Comparison of ENCODE assay signal across 8 mouse cellular contexts in genomic region chr2:32312318-32312964, GRCm38 (mm10). TPM values are rescaled to one million over a fixed set of nuclear protein-coding genes. Genes with fewer than 3 reads are reported as not detected.
DNase-seq lines count a peak whose midpoint lies in the region; ATAC-seq and TF ChIP-seq lines count a peak whose summit lies in the region.

No protein-coding gene starts in this region.

- DNase-seq in ES-E14 (ENCODE audit: low read depth, low spot score): peak; percentile 89
- peak; percentile 71 to 77 for DNase-seq in adrenal gland, postnatal 4 days (ENCODE audit: low spot score in 2 of 2)
- peak; percentile 92 for DNase-seq in forebrain, embryonic 10.5 days (ENCODE audit: extremely low spot score, low spot score)
- peak; percentile 54 to 78 for DNase-seq in spleen, adult 2 months (ENCODE audit: low read depth in 1 of 2, low spot score in 2 of 2)
- DNase-seq in MN1 (ENCODE audit: low spot score): no peak

- H3K27me3 ChIP-seq in forebrain, embryonic 10.5 days (ENCODE audit: poor library complexity, severe bottlenecking): peaks cover 61% of the 10 kb centered on the region
- H3K27me3 ChIP-seq in limb, embryonic 12.5 days: no peaks in the 10 kb centered on the region
- peaks cover 36% of the 10 kb centered on the region for H3K27me3 ChIP-seq in midbrain, embryonic 13.5 days
- peaks cover 10% of the 10 kb centered on the region for H3K27me3 ChIP-seq in spleen, adult 2 months (ENCODE audit: control insufficient read depth, insufficient read depth, low read length)

- in situ Hi-C loops in ES-E14 (cut with MboI; ENCODE audit: low sequenced_read_pairs in 2 of 2, unreplicated experiment in 2 of 2): no loop called here

- H3K9me3 ChIP-seq in ES-E14 (ENCODE audit: control insufficient read depth, insufficient read depth, low read depth, low read length): no peaks in the 10 kb centered on the region
- no peaks in the 10 kb centered on the region for H3K9me3 ChIP-seq in forebrain, embryonic 10.5 days
- no peaks in the 10 kb centered on the region for H3K9me3 ChIP-seq in limb, embryonic 12.5 days
- no peaks in the 10 kb centered on the region for H3K9me3 ChIP-seq in midbrain, embryonic 13.5 days

- peak overlapping the region; percentile 81 to 86 for H3K4me3 ChIP-seq in ES-E14 (ENCODE audit: insufficient read depth in 1 of 2, low read depth in 1 of 2, low read length in 2 of 2, poor library complexity in 1 of 2, severe bottlenecking in 1 of 2)
- H3K4me3 ChIP-seq in forebrain, embryonic 10.5 days: peak overlapping the region; percentile 88
- peak overlapping the region; percentile 83 for H3K4me3 ChIP-seq in limb, embryonic 12.5 days (replicated peaks)
- peak overlapping the region; percentile 49 for H3K4me3 ChIP-seq in midbrain, embryonic 13.5 days (replicated peaks)
- peak overlapping the region; percentile 16; the same call in 1 of the 2 replicates for H3K4me3 ChIP-seq in spleen, adult 2 months (ENCODE audit: extremely low read depth, insufficient read depth, insufficient read length)

- H3K27ac ChIP-seq in ES-E14 (ENCODE audit: insufficient read depth, low read depth, low read length, poor library complexity, severe bottlenecking): no peak overlapping the region
- H3K27ac ChIP-seq in forebrain, embryonic 10.5 days: peak overlapping the region; percentile 88
- H3K27ac ChIP-seq in limb, embryonic 12.5 days: peak overlapping the region; percentile 90
- no peak overlapping the region for H3K27ac ChIP-seq in midbrain, embryonic 13.5 days
- H3K27ac ChIP-seq in spleen, adult 2 months (ENCODE audit: insufficient read depth, low read length): no peak overlapping the region

- H3K36me3 ChIP-seq in ES-E14 (ENCODE audit: control insufficient read depth, insufficient read depth, low read length, poor library complexity, severe bottlenecking): peaks cover 12% of the 10 kb centered on the region; the same call in 1 of the 2 replicates
- peaks cover 27% of the 10 kb centered on the region for H3K36me3 ChIP-seq in forebrain, embryonic 10.5 days (replicated peaks)
- H3K36me3 ChIP-seq in limb, embryonic 12.5 days: peaks cover 60% of the 10 kb centered on the region
- peaks cover 52% of the 10 kb centered on the region for H3K36me3 ChIP-seq in midbrain, embryonic 13.5 days
- no peaks in the 10 kb centered on the region for H3K36me3 ChIP-seq in spleen, adult 2 months (ENCODE audit: control insufficient read depth, insufficient read depth, low read length)

- WGBS in forebrain, embryonic 10.5 days: under 1% methylated on average over 56 of the region's 56 CpGs
- WGBS in limb, embryonic 12.5 days: 2% methylated on average over 54 of the region's 56 CpGs
- 2% methylated on average over 47 of the region's 56 CpGs for WGBS in midbrain, embryonic 13.5 days
- WGBS in spleen, adult 2 months: 2% methylated on average over 56 of the region's 56 CpGs

- peak; percentile 66 to 90 for ATAC-seq in hematopoietic stem cell, adult 5-6 weeks (replicated peaks in 1 of 2; ENCODE audit: insufficient read depth in 1 of 2, low FRiP score in 2 of 2, low TSS enrichment in 1 of 2, low read depth in 1 of 2, poor library complexity in 2 of 2, severe bottlenecking in 2 of 2)
- ATAC-seq in limb, embryonic 12.5 days (ENCODE audit: insufficient number of reproducible peaks, insufficient read depth, low FRiP score, low TSS enrichment, low read depth): peak; percentile 15; the same call in 1 of the 2 replicates
- ATAC-seq in midbrain, embryonic 13.5 days: peak; percentile 59

- peak overlapping the region; percentile 99 for H3K4me2 ChIP-seq in limb, embryonic 12.5 days
- H3K4me2 ChIP-seq in midbrain, embryonic 13.5 days (replicated peaks): peak overlapping the region; percentile 94

- no peak for TF ChIP-seq CTCF in spleen, adult 2 months (IDR thresholded peaks at IDR 0.05; ENCODE audit: extremely low read depth, insufficient read depth, insufficient read length, insufficient replicate concordance)

- peaks cover 0 to 16% of the 10 kb centered on the region in 2 experiments; a peak in 2 of 4 replicates for H3K4me1 ChIP-seq in ES-E14 (ENCODE audit: control insufficient read depth in 2 of 2, insufficient read depth in 2 of 2, low read length in 2 of 2, poor library complexity in 1 of 2)
- H3K4me1 ChIP-seq in forebrain, embryonic 10.5 days: peaks cover 67% of the 10 kb centered on the region
- peaks cover 67% of the 10 kb centered on the region for H3K4me1 ChIP-seq in limb, embryonic 12.5 days (replicated peaks)
- peaks cover 32% of the 10 kb centered on the region for H3K4me1 ChIP-seq in midbrain, embryonic 13.5 days (replicated peaks)
- peaks cover 14% of the 10 kb centered on the region for H3K4me1 ChIP-seq in spleen, adult 2 months (ENCODE audit: control insufficient read depth, insufficient read depth, insufficient read length)

- peak overlapping the region; percentile 67 for H3K9ac ChIP-seq in ES-E14 (ENCODE audit: insufficient read depth, low read depth, low read length, poor library complexity, severe bottlenecking)
- peak overlapping the region; percentile 87 for H3K9ac ChIP-seq in limb, embryonic 12.5 days (replicated peaks)
- peak overlapping the region; percentile 78 for H3K9ac ChIP-seq in midbrain, embryonic 13.5 days (replicated peaks)

- TF ChIP-seq POLR2A in spleen, adult 2 months (IDR thresholded peaks at IDR 0.05; ENCODE audit: low read depth, low read length): no peak

TF ChIP-seq in ES-E14, 5 proteins besides CTCF, POLR2A, EP300 and RAD21:
- TF ChIP-seq ZNF384 (IDR thresholded peaks at IDR 0.05; ENCODE audit: low read depth, low read length) (no peak), HCFC1 (IDR thresholded peaks at IDR 0.05; ENCODE audit: borderline replicate concordance, insufficient read depth, low read length) (peak; percentile 33; the same call in 1 of the 2 replicates), CHD2 (IDR thresholded peaks at IDR 0.05; ENCODE audit: low read depth, low read length) (no peak), ZC3H11A (IDR thresholded peaks at IDR 0.05; ENCODE audit: borderline replicate concordance, low read depth, low read length) (no peak), MAFK (IDR thresholded peaks at IDR 0.05; ENCODE audit: insufficient read depth, low read depth, low read length) (no peak)

RNA-seq across cellular contexts. Expression of gene Swi5, which starts 24.6 kb away (rescaled TPM):
- 172 and 280 TPM in 2 replicates for total RNA-seq in ES-E14 (2012; rRNA removed)
- 100 to 1,000 TPM; 225 to 237 TPM for total RNA-seq in adrenal gland, postnatal 4 days (2021)
- polyA plus RNA-seq in forebrain, embryonic 10.5 days (2016; fragmentation: Nextera tagmentation; extraction: Ambion mirVana): 529 and 531 TPM in 2 replicates
- total RNA-seq in hematopoietic stem cell, adult 5-6 weeks (2017): 230 and 365 TPM in 2 replicates
- 368 and 439 TPM in 2 replicates for polyA plus RNA-seq in limb, embryonic 12.5 days (2016; fragmentation: Nextera tagmentation; extraction: Ambion mirVana)
- polyA plus RNA-seq in midbrain, embryonic 13.5 days (2015; fragmentation: Nextera tagmentation; extraction: Ambion mirVana): 454 and 469 TPM in 2 replicates
- polyA plus RNA-seq in spleen, adult 2 months (2012; rRNA removed): 60.5 and 63.4 TPM in 2 replicates

RNA-seq across cellular contexts. Expression of gene Golga2, which starts 25.3 kb away (rescaled TPM):
- 42.2 and 49.9 TPM in 2 replicates for total RNA-seq in ES-E14 (2012; rRNA removed)
- total RNA-seq in adrenal gland, postnatal 4 days (2021): 10 to 100 TPM; 78.6 to 80.4 TPM
- polyA plus RNA-seq in forebrain, embryonic 10.5 days (2016; fragmentation: Nextera tagmentation; extraction: Ambion mirVana): 16.6 and 17.4 TPM in 2 replicates
- total RNA-seq in hematopoietic stem cell, adult 5-6 weeks (2017): 37.5 and 47.3 TPM in 2 replicates
- 24.9 and 28.4 TPM in 2 replicates for polyA plus RNA-seq in limb, embryonic 12.5 days (2016; fragmentation: Nextera tagmentation; extraction: Ambion mirVana)
- polyA plus RNA-seq in midbrain, embryonic 13.5 days (2015; fragmentation: Nextera tagmentation; extraction: Ambion mirVana): 26.0 and 26.7 TPM in 2 replicates
- 21.4 and 24.0 TPM in 2 replicates for polyA plus RNA-seq in spleen, adult 2 months (2012; rRNA removed)

RNA-seq across cellular contexts. Expression of gene Ciz1, which starts 39.7 kb away (rescaled TPM):
- total RNA-seq in ES-E14 (2012; rRNA removed): 13.6 and 18.7 TPM in 2 replicates
- total RNA-seq in adrenal gland, postnatal 4 days (2021): 100 to 1,000 TPM in 1 of 2 experiments, 10 to 100 TPM in 1; 97.7 to 106 TPM
- polyA plus RNA-seq in forebrain, embryonic 10.5 days (2016; fragmentation: Nextera tagmentation; extraction: Ambion mirVana): 57.7 and 70.3 TPM in 2 replicates
- total RNA-seq in hematopoietic stem cell, adult 5-6 weeks (2017): 76.7 and 78.2 TPM in 2 replicates
- 55.4 and 62.1 TPM in 2 replicates for polyA plus RNA-seq in limb, embryonic 12.5 days (2016; fragmentation: Nextera tagmentation; extraction: Ambion mirVana)
- 54.4 and 56.7 TPM in 2 replicates for polyA plus RNA-seq in midbrain, embryonic 13.5 days (2015; fragmentation: Nextera tagmentation; extraction: Ambion mirVana)
- 252 and 324 TPM in 2 replicates for polyA plus RNA-seq in spleen, adult 2 months (2012; rRNA removed)

RNA-seq across cellular contexts. Expression of gene Dnm1, which starts 40.7 kb away (rescaled TPM):
- 1.5 and 2.5 TPM in 2 replicates for total RNA-seq in ES-E14 (2012; rRNA removed)
- 10 to 100 TPM; 41.3 to 43.4 TPM for total RNA-seq in adrenal gland, postnatal 4 days (2021)
- 7.8 and 9.7 TPM in 2 replicates for polyA plus RNA-seq in forebrain, embryonic 10.5 days (2016; fragmentation: Nextera tagmentation; extraction: Ambion mirVana)
- not detected in 2 replicates for total RNA-seq in hematopoietic stem cell, adult 5-6 weeks (2017)
- 38.8 and 46.8 TPM in 2 replicates for polyA plus RNA-seq in limb, embryonic 12.5 days (2016; fragmentation: Nextera tagmentation; extraction: Ambion mirVana)
- 35.5 and 41.2 TPM in 2 replicates for polyA plus RNA-seq in midbrain, embryonic 13.5 days (2015; fragmentation: Nextera tagmentation; extraction: Ambion mirVana)
- 20.4 and 22.1 TPM in 2 replicates for polyA plus RNA-seq in spleen, adult 2 months (2012; rRNA removed)

RNA-seq across cellular contexts. Expression of gene Uck1, which starts 52.5 kb away (rescaled TPM):
- 52.1 and 56.8 TPM in 2 replicates for total RNA-seq in ES-E14 (2012; rRNA removed)
- 10 to 100 TPM; 88.3 to 98.2 TPM for total RNA-seq in adrenal gland, postnatal 4 days (2021)
- polyA plus RNA-seq in forebrain, embryonic 10.5 days (2016; fragmentation: Nextera tagmentation; extraction: Ambion mirVana): 83.6 and 91.4 TPM in 2 replicates
- 32.3 and 33.3 TPM in 2 replicates for total RNA-seq in hematopoietic stem cell, adult 5-6 weeks (2017)
- 64.8 and 65.3 TPM in 2 replicates for polyA plus RNA-seq in limb, embryonic 12.5 days (2016; fragmentation: Nextera tagmentation; extraction: Ambion mirVana)
- 85.5 and 87.2 TPM in 2 replicates for polyA plus RNA-seq in midbrain, embryonic 13.5 days (2015; fragmentation: Nextera tagmentation; extraction: Ambion mirVana)
- polyA plus RNA-seq in spleen, adult 2 months (2012; rRNA removed): 58.4 and 72.9 TPM in 2 replicates

Comparison
In these comparisons a context has a peak if more than half of its experiments do, and no peak if none do; other contexts are left out.
1. H3K27ac ChIP-seq: peak in forebrain, embryonic 10.5 days (single experiment) and limb, embryonic 12.5 days (single experiment); none in ES-E14 (single experiment), midbrain, embryonic 13.5 days (single experiment) and spleen, adult 2 months (single experiment).
2. H3K4me3 ChIP-seq: peak in every context shown above with its lines; median percentile 88 in forebrain, embryonic 10.5 days; 84 in ES-E14; 83 in limb, embryonic 12.5 days; 49 in midbrain, embryonic 13.5 days; 16 in spleen, adult 2 months.
3. ATAC-seq: peak in every context shown above with its lines; median percentile 78 in hematopoietic stem cell, adult 5-6 weeks; 59 in midbrain, embryonic 13.5 days; 15 in limb, embryonic 12.5 days.
4. Peak in every context shown above with its lines, with median percentiles within 50 percentile points of each other: H3K9ac ChIP-seq.